Mouse (Mus musculus): ENCODE results near the gene Slc25a45.
A peak's percentile ranks its signal among the peaks of the same experiment; 100 is the strongest.

Gene Slc25a45

DNA sequence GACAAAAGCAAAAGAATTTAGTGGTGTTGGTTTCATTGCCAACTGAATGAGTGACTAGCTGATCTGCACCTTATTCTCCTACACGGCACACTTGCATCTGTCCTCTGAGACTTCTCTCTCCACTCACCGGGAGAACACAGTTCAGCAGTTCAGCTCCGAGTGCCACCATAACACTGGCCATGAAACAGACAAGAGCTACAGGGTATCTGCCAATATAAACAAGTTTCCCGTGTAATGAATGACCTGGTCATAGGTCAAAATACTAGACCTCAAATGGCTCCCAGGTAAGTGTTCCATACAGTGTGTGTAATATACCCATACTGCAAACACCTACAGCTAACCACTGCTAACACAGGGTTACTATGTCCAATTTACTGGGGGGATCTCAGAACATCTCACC lies 11.6 kb downstream of the Slc25a45 start:
- no peak for DNase-seq (ENCODE audit: low read depth, low spot score)

DNA sequence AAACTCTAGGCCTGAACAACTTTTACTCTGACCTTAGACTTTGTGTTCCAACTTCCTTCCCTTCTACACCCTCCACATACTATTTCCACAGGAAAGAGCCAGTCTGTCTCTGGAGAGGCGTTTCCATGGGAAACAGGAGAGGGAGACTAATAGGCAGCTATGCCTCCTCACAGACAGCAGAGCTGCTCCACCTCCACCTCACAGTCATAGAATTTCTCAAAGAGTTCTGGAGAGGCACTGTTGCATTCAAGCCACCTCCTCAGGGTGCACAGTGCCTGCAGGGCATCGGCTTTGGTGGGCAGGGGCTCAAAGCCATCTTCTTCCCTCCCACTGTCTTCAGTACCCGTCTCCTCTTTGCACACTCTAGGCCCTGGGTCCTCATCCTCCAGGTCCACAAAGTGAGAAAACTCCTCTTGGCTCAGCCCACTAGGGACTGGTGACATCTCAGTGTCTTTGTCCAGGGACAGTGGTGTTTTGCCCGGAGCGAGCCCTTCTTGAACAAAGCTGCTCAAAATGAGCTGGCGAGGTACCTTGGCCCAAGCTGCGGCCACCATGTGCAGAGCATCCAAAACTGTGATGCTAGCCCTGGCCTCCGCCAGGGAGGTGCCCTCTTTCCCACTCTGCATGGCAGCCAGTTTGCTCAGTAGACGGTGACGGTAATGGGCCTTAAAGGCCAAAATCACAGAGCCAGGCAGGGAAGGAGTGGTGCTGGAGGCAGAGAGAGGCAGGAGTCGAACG lies 14.1 kb downstream of the Slc25a45 start:
- no peak for DNase-seq (ENCODE audit: low read depth, low spot score)

DNA sequence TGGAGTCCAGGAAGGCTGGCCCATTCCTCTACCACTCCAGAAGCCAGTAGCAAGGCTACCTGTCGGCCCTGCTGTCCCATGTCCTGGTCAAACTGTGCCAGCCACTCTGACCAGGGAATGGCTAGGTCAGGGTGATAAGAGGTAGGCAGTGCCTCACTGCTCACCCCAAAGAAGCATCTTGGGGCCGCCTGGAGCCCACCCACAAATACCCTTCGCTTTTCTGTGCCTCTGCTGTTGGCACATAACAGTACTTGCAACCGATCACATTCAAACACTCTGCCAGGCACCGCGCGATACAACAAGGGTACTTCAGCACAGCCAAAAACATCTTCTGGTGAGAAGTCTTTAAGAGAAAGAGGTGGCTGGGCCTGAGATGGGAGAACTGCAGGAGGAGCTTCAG lies 14.7 kb downstream of the Slc25a45 start:
- DNase-seq (ENCODE audit: low read depth, low spot score) = no peak

DNA sequence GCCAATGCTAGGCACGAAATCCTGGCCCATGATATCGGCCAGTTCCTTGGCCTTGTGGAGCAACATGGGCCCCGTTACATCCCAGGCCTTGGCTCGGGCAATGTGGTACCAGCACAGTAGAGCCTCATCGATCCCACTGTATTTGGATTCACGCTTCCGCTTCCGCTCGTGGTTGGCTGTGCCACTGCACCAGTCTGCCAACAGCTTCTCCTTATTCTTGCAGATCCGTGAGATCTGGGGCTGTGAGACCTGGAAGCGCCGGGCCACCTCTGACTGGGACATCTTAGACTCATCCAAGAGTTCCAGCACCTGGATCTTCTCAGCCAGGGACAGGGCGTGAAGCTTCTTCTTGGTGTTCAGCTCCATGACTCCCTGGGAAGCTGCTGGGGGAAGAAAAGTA lies 15.1 kb downstream of the Slc25a45 start:
- DNase-seq (ENCODE audit: low read depth, low spot score) = no peak

DNA sequence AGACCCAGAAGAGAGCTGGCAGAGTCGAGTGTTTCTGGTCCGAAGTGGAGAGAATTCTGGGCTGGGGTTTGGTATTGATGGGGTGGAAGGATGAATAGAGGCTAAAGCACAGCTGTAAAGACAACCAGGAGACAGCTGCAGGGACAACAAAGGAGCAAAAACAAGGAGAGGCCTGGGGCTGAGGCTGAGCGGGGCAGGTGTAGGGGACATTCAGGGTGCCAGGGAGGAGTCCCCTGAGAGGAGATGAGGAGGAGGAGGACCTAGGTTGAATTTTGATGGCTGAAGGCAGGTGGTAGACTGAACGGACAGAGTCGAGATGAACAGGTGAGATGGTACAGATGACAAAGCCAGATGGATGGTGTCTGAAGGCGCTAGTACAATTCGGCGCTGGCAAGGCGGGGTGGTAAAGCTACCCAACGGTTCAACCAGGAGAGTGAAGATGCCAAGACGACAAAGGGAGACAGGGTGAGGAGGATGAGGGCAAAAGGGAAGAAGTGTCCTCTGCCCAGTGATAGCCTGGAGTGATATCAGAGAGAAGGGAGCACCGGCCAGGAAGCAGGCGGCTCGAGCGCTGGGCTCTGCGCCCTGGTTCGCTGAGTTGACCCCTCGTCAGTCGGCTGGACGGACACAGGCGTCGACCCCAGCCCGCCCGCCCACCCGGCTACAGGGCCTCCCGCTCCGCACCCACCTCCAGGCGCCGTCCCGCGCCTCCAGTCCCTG lies 15.8 kb downstream of the Slc25a45 start:
- peak; percentile 24 for DNase-seq (ENCODE audit: low read depth, low spot score)

DNA sequence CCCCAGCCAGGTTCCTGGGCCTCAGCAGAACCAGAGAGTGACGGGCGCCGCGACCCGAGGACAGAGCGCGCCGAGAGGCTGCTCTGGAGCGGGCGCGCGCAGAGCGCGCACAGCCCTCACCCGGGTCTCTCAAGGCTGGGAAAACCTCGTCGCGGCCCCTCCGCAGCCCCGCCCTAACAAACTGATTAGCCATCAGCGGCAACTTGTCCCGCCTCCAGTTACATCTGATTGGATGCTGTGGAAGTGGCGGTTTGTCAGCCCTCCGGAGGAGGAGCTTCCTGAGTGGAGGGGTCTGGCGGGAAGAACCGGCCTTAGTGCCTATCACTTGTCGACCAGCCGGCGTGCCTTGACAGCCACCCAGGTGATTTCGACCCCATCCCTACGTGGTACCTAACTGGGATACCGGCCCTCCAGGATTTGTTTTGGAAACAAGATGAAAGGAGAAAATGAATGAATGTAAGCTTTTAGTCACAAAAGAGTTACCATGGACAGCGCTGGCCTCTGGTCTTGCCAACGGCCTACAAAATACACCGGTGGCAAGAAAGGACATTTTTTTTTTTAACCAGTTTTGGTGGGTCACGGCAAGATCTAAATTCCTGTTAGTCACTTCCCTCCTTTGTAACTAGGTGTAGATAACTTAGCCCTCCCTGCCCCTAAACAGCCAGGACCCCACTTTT lies 16.5 kb downstream of the Slc25a45 start, which contains the start of gene Tigd3:
Gene Tigd3, minus strand, starts transcription at position 148 of the 677 bp plus-strand sequence.
- peak; percentile 96 for DNase-seq (ENCODE audit: low read depth, low spot score)

DNA sequence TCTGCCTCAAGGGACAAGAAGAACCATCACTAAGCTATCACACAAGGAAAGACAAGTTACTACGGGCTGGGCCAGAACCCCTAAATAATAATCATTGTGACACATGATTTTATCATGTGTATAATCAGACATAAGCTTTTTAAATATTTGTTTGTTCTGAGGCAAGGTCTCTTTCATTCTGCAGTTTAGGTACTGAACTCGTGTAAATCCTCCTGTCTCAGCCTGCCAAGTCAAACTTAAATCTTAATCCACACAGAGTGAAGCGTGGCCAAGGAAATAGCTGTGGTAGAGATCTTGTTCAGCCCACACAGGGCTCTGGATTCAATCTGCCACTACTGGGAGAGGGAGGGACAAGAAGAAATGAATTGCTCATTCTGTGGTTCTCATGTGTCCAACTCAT lies 29.7 kb downstream of the Slc25a45 start:
- DNase-seq (ENCODE audit: low read depth, low spot score) = no peak

DNA sequence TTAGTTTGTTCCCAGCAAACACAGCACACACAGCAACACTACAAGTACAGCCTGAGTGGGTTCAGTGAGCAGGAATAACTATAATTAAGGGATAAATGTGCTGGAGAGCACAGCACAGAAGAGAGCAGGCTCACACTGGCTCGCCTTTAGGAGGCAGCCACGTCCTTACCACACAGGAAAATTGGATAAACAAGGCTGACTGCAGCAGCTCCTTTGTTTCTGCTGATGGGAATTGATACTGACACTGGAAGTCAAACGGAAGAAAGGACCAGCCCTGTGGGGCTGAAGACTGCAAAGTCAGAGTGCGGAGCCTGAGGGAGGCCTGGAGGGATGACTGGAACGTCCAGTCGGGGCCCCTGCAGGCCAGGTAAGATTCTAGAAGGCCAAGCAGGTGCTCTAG lies 32.6 kb downstream of the Slc25a45 start:
- DNase-seq (ENCODE audit: low read depth, low spot score) = no peak

DNA sequence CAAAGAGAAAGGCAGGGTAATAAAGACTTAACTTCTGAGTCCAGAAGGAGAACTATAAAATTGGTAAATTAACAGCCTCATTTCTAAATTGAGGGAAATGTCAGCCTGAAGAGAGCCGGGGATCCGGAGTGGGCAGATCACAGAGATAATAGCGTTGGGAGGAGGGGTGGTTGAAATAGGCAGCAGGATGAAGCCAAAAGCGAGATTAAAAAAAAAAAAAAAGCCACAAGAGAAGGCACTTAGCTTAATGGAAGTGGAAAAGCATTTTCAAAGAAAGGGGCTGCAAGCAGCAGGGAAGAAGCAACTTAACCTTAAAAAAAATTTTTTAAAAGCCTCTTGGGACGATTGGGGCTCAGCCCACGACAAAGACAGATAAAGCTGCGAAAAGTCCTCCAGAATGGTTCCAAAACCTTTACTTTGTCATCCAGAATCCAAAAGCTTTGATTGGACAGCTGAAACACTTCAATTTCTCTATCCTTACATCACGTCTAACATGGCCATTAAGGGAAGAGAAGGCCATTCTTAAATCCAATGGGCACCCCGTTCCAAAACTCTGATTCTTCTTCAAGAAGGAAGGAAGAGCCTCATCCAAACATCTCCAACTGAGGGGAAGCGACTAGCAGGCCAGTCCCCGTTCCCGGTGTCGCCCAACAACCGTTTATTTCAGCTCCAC lies 34.0 kb downstream of the Slc25a45 start:
- no peak for DNase-seq (ENCODE audit: low read depth, low spot score)

DNA sequence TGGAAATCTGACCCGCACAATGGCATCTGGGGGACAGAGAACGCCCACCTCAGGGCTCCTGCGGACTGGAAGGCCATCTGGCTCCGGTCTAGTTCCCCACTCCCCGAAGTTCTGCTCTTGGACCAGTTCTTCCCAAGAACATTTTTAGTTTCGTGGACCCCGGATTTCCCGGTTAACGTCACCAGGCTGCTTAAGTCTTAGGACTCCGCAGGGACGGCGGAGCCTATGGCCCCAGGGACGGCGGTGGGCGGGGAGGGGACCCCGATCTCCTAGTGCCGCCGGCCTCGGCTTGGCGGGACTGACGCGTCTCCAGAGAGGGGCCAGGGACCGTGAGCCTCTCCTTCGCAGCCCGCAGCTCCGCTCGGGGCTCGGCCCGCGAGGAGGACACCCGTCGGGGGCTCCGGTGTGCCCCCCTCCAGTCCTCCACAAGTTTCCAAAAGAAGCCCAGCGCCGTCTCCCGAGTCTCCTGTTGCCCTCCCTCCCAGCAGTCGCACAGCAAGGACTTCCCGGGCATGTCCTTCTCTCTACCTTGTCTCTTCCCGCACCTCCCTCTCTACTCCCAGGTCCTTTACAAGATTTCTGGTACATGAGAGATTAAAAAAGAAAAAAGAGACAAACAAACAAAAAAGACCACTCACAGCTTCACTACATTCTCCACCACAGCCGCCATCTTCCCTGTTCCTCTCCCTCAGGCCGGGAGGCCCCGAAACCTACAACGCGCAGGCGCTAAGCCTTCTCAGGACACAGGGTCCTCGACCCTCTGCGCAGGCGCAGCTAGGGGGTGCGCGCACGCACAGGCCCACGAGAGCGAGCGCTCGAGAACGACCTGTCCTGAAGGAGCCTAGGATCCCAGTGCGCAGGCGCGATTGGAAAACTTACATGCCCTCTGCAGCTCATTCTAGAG lies 34.7 kb downstream of the Slc25a45 start:
- peak; percentile 100 for DNase-seq (ENCODE audit: low read depth, low spot score)

DNA sequence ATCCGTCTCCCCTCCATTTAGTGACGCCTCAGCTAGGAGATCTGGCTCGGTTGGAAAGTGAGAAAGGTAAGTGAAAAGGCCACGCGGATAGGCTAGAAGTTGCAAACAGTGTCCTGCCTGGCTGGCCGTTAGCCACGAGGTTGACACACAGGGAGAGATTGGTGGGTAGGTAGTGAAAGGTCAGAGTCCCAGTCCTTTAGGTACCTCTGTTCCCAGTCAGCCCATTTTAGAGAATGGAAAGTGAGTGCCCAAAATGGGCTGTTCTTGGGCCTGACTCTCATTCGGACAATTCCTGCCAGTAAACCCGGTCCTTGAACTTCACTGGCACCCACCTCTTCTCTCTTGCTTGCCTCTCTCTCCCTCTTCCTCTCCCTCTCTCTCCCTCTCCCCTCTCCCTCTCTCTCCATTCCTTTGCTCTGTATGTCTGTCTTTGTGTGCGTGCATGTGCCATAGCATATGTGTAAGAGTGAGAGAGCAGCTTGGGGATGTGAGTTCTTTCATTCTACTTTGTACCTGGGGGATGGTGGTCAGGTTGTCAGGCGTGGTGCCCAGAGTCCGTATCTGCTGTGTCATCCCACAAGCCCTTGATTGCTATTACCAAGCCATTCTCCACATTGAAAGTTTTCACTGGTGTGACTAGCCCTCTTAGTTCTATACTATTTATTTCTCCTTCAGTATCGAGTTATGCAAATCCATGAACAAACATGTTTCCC lies 35.6 kb downstream of the Slc25a45 start, which contains the start of gene Dpf2:
Gene Dpf2, minus strand, starts transcription at position 4 of the 713 bp plus-strand sequence.
- no peak for DNase-seq (ENCODE audit: low read depth, low spot score)

DNA sequence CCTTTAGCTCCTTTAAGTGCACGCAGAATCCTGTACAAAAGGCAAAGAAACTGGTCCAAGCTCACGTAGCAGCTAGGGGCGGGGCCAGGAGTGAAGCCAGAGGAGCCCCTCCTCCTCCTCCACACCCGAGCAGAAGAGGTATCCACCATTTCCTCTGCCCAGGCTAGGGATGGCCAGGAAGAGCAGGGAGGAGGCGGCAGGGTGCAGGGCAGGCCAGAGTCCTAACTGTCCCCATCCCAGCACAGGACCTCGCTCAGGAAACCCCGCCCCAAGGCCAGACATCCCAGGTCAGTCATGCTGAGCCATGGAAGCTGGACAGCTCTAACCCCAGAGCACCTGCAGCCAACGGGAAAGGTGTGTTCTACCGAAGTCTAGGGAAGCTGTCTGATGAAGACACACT lies 44.1 kb downstream of the Slc25a45 start:
- no peak for DNase-seq (ENCODE audit: low read depth, low spot score)

DNA sequence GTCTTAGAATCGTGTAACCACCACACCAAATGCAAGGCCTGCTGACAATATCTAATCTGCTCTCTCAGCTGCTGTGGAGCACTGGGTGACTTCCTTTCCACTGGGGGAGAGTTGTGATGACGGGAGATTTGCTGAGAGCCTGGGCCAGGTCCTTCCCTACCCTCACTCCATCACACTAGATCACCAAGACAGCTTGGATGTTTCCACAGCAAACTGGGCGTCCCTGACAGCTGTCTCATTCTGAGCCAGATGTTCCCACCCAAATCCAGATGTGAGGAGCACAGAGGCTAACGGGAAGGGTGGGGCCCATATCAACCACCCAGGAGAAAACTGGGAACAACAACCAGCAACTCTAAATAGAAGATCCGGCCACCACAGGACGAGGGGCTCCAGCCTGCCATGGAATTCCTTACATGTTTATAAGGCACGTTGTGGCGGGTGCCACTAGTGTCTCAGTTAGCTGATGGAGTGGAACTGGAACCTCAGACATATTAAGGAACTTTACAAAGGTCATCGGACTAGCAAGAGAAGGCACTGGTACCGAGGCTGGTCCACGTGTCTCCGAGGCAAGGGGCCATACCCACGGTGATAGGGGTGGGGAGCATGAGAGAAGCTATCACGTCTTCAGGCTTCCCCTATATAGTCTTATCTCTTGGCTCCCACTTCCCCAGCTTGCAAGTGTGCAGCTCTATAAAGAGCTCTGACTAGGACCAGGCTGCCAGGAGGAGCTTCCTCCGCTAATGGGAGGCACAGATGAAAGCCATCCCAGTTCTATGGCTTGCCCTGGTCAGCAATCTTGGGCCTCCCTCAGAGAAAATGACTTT lies 44.7 kb downstream of the Slc25a45 start:
- no peak for DNase-seq (ENCODE audit: low read depth, low spot score)

DNA sequence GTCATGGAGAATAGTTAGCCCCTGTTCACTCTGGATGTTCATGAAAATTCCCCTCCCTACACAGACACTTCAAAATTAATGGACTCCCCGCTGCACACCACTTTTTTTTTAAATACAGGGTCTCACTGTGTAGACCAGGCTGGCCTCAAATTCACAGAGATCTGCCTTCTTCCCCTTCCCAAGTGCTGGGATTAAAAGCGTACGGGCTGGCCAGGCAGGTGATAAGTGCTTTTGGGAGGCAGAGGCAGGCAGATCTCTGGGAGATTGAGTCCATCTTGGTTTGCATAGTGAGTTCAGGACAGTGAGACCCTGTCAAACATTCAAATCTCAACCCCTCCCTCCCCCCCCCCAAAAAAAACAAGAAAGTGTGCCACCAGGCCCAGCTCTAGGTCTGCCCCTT lies 45.4 kb downstream of the Slc25a45 start:
- no peak for DNase-seq (ENCODE audit: low read depth, low spot score)

DNA sequence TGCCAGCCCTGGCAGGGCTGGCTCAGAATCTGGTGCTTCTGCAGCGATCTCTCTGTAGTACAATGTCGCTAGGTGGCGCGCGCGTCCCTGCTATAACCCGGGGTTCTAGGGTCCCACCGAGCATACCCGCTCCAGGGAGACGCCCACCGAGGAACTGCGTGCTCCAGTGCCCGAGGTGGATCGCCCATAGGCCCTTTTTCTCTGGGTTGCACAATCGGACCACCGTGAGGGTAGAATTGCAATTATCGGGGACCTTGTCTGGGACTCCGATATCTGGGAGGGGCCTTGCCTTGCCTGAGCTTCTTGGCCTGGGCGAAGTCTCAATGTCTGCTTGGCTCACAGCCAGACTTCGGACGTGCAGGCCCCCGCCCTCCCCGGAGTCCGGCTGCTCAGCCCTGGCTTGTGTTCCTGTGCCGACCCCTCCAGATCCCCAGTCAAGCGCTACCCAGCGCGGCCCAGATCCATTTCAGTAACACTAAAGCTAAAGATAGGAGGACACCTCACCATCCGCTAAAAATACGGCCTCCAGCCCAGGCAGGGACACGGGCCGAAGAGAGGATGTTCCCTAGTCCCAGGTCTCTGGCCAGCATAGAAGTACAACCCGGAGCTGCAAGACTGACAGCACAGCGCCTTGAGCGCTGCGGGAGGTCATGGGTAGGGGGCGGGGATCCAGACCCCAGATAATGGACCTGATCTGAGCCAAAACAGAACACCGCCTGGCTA lies 46.5 kb downstream of the Slc25a45 start:
- DNase-seq (ENCODE audit: low read depth, low spot score) = peak; percentile 92

DNA sequence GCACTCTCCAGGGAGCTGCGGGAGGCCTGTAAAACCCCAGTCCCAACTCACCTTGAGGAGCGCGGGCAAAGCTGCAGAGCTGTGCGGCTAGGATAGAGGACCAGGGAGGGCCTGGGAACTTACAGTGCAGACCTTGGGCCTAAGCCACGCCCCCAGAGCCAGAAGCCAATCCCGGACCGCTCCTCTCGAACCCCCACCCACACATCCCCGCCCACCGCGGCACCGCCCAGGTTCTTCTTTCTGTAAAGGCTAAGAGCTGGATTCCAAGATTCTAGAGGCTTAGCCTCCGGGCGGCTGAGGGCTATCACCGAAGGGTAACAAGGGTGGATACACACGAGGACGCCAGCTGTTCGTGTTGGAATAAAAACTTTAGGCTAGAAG lies 47.1 kb downstream of the Slc25a45 start, which contains the start of gene Cdc42ep2:
Gene Cdc42ep2, minus strand, starts transcription at position 104 of the 381 bp plus-strand sequence.
- DNase-seq (ENCODE audit: low read depth, low spot score) = peak; percentile 93

DNA sequence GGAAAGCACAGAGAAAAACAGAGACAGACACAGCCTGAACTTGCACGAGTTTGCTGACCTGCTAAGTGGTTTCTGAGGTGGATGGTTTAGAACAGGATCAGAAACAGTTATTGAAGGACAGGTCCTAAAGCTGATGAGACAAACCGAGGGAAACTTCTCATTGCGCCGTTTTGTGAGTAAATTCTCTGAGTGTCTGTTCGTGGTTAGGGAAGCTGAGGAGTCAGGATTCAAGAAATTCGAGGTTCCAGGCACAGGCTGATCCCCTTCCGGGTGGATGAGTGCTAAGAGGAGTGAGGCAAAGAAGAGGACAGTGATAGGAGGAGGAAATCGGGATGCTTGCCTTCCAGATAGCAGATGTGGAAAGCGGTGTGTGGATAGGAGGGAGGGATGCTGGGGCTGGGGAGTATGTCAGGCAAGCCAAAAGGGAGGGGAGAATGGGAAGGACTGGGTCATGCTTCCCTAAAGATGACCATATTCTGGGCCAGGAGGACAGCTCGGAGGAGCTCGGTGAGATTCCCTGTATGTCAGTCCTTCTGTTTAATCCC lies 47.8 kb downstream of the Slc25a45 start:
- DNase-seq (ENCODE audit: low read depth, low spot score) = no peak

DNA sequence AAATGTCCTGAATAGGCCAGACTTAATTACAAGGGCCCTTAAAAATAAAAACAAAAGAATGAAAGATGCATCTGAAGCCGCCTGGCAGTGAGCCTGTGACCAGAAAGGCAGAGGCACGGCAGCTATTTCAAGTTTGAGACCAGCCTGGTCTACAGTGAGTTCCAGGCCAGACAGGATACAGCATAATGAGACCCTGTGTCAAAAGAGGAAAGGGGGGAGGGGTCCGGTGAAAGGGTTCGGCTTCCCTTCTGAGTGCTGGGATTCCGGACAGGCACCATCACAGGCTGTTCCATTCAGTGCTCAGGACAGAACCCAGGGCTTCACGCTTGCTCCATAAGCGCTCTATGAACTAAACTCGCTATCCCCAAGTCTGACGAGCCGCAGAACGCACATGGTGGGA lies 49.4 kb downstream of the Slc25a45 start:
- DNase-seq (ENCODE audit: low read depth, low spot score) = no peak
